Mouse (Mus musculus): ENCODE data around the gene Prps1.
A peak's percentile ranks its signal among the peaks of the same experiment; 100 is the strongest.
"Not testable (repeated sequence)": the region's sequence is repeated elsewhere in the genome, so short reads cannot be mapped to it uniquely, and the experiment has no call there.

The Prps1 gene

GRCm38 (mm10) chrX:140456279-140456731 lies at the start of gene Prps1:
TSS of gene Prps1 (plus strand) at chrX:140456613.
- DNase-seq (ENCODE audit: low spot score), result peak; percentile 50

GRCm38 (mm10) chrX:140407593-140407992 lies 48.8 kb upstream of the Prps1 start:
- DNase-seq (ENCODE audit: low spot score), result no peak

GRCm38 (mm10) chrX:140418467-140418866 lies 37.9 kb upstream of the Prps1 start:
- no peak for DNase-seq (ENCODE audit: low spot score)

- no peak for DNase-seq (ENCODE audit: low spot score)
These were observed 29.3 kb upstream of the Prps1 start for GRCm38 (mm10) chrX:140427124-140427523.

- no peak for DNase-seq (ENCODE audit: low spot score)
These were observed 28.2 kb upstream of the Prps1 start for GRCm38 (mm10) chrX:140428252-140428651.

GRCm38 (mm10) chrX:140429985-140430384 lies 26.4 kb upstream of the Prps1 start:
- DNase-seq (ENCODE audit: low spot score), result no peak

- no peak for DNase-seq (ENCODE audit: low spot score)
These were observed 25.9 kb upstream of the Prps1 start for GRCm38 (mm10) chrX:140430506-140430905.

- no peak for DNase-seq (ENCODE audit: low spot score)
These were observed 24.4 kb upstream of the Prps1 start for GRCm38 (mm10) chrX:140431981-140432380.

- DNase-seq (ENCODE audit: low spot score), result no peak
These were observed 23.6 kb upstream of the Prps1 start for GRCm38 (mm10) chrX:140432786-140433185.

GRCm38 (mm10) chrX:140437906-140438305 lies 18.5 kb upstream of the Prps1 start:
- DNase-seq (ENCODE audit: low spot score), result no peak

- no peak for DNase-seq (ENCODE audit: low spot score)
These were observed 10.9 kb upstream of the Prps1 start for GRCm38 (mm10) chrX:140445551-140445950.

GRCm38 (mm10) chrX:140450071-140450470 lies 6.3 kb upstream of the Prps1 start:
- DNase-seq (ENCODE audit: low spot score), result no peak

GRCm38 (mm10) chrX:140456751-140457491 lies 508 bp downstream of the Prps1 start:
- DNase-seq (ENCODE audit: low spot score), result peak; percentile 15

- DNase-seq (ENCODE audit: low spot score), result no peak
These were observed 1.1 kb downstream of the Prps1 start for GRCm38 (mm10) chrX:140457502-140457901.

- DNase-seq (ENCODE audit: low spot score), result no peak
These were observed 21.8 kb downstream of the Prps1 start for GRCm38 (mm10) chrX:140478231-140478630.

GRCm38 (mm10) chrX:140479171-140479570 lies 22.8 kb downstream of the Prps1 start:
- DNase-seq (ENCODE audit: low spot score), result no peak

- DNase-seq (ENCODE audit: low spot score), result no peak
These were observed 32.8 kb downstream of the Prps1 start for GRCm38 (mm10) chrX:140489174-140489573.

GRCm38 (mm10) chrX:140490203-140490602 lies 33.8 kb downstream of the Prps1 start:
- no peak for DNase-seq (ENCODE audit: low spot score)

GRCm38 (mm10) chrX:140491884-140492571 lies 35.6 kb downstream of the Prps1 start:
- no peak for DNase-seq (ENCODE audit: low spot score)

GRCm38 (mm10) chrX:140493527-140494029 lies 37.2 kb downstream of the Prps1 start:
- DNase-seq (ENCODE audit: low spot score), result no peak

GRCm38 (mm10) chrX:140494170-140494569 lies 37.8 kb downstream of the Prps1 start:
- no peak for DNase-seq (ENCODE audit: low spot score)

- DNase-seq (ENCODE audit: low spot score), result not testable (repeated sequence)
These were observed 42.0 kb downstream of the Prps1 start for GRCm38 (mm10) chrX:140498431-140498830.

GRCm38 (mm10) chrX:140500306-140500705 lies 43.9 kb downstream of the Prps1 start:
- no peak for DNase-seq (ENCODE audit: low spot score)

All from ovary, postnatal 10 days (tissue).